Mouse (Mus musculus) erythroblast, embryonic 14.5 days (primary cell): ENCODE results near the gene Fbxl7.

Experiments
- GATA1 ChIP-seq: IDR thresholded peaks from 2 replicates; pipeline ENCODE4 v1.6.1; 2012; ENCODE audit warnings: low read length, inconsistent platforms, mixed read lengths
- TAL1 ChIP-seq: IDR thresholded peaks from 3 replicates; pipeline ENCODE4 v1.6.1; 2012; ENCODE audit warnings: low read length, inconsistent platforms, mixed read lengths

DNA sequence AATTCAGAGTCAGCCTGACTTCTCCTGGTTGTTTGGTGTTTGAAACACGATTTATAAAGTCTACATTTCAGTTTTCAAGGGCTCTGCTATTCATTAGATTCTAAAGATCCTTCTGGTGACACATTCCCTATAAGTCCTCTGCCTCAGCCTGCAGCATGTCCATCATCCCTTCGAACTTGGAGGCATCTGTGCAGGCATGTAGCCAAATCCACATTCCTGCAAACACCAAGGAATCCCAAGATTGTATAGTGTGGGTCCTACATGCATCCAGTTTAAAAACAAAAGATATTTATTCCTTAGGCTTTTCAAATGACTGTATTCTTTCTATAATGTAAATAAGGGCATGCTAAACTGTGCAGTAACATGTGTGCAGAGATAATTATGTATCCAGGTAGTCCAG, 190.4 kb downstream of the Fbxl7 start:
- no peak for TF ChIP-seq TAL1
- no peak for TF ChIP-seq GATA1
